Mouse (Mus musculus) fibroblast of lung, adult 2 months (primary cell): ENCODE measurements at regions not wholly inside any gene's neighbourhood (a gene's known extent, or its start where the extent isn't known, plus 50 kb on each side); places are given as distances from the start of the nearest gene placed in this dataset.

Source experiments
- DNase-seq: peaks from one replicate; pipeline ENCODE4 v3.0.0-alpha.2; 2011; ENCODE audit warnings: low read depth

GRCm38 (mm10) chr5:136619315-136620231 is 52.3 kb upstream of the Cux1 start:
- no peak for DNase-seq

GRCm38 (mm10) chr5:136620234-136620633 is 52.9 kb upstream of the Cux1 start:
- no peak for DNase-seq

GRCm38 (mm10) chr5:136621336-136622125 is 54.2 kb upstream of the Cux1 start:
- no peak for DNase-seq

- DNase-seq = no peak
Measured at GRCm38 (mm10) chr5:136622152-136622551, 54.9 kb upstream of the Cux1 start.

- DNase-seq = peak; percentile 49
Measured at GRCm38 (mm10) chr5:136622721-136623542, 55.6 kb upstream of the Cux1 start.

- no peak for DNase-seq
Measured at GRCm38 (mm10) chr5:136623791-136624190, 56.5 kb upstream of the Cux1 start.

GRCm38 (mm10) chr5:136625176-136625991 is 58.1 kb upstream of the Cux1 start:
- DNase-seq = no peak

- DNase-seq = no peak
Measured at GRCm38 (mm10) chr5:136626142-136626771, 59.0 kb upstream of the Cux1 start.

GRCm38 (mm10) chr5:136626891-136627290 is 59.6 kb upstream of the Cux1 start:
- no peak for DNase-seq

- DNase-seq = no peak
Measured at GRCm38 (mm10) chr5:136627671-136628292, 60.5 kb upstream of the Cux1 start.

- DNase-seq = no peak
Measured at GRCm38 (mm10) chr5:136628502-136628901, 61.2 kb upstream of the Cux1 start.

GRCm38 (mm10) chr5:136632286-136632685 is 60.7 kb upstream of the Myl10 start:
- peak; percentile 72 for DNase-seq

GRCm38 (mm10) chr5:136633901-136634300 is 59.0 kb upstream of the Myl10 start:
- no peak for DNase-seq

GRCm38 (mm10) chr5:136635119-136635518 is 57.8 kb upstream of the Myl10 start:
- peak; percentile 12 for DNase-seq

- DNase-seq = no peak
Measured at GRCm38 (mm10) chr5:136636476-136636875, 56.5 kb upstream of the Myl10 start.

- no peak for DNase-seq
Measured at GRCm38 (mm10) chr5:136637872-136638271, 55.1 kb upstream of the Myl10 start.

GRCm38 (mm10) chr5:136640871-136641619 is 51.9 kb upstream of the Myl10 start:
- DNase-seq = no peak

GRCm38 (mm10) chr5:136642208-136642607 is 50.7 kb upstream of the Myl10 start:
- DNase-seq = no peak
